Mouse (Mus musculus): ENCODE results near the gene Chrna10.

The Chrna10 gene

DNA sequence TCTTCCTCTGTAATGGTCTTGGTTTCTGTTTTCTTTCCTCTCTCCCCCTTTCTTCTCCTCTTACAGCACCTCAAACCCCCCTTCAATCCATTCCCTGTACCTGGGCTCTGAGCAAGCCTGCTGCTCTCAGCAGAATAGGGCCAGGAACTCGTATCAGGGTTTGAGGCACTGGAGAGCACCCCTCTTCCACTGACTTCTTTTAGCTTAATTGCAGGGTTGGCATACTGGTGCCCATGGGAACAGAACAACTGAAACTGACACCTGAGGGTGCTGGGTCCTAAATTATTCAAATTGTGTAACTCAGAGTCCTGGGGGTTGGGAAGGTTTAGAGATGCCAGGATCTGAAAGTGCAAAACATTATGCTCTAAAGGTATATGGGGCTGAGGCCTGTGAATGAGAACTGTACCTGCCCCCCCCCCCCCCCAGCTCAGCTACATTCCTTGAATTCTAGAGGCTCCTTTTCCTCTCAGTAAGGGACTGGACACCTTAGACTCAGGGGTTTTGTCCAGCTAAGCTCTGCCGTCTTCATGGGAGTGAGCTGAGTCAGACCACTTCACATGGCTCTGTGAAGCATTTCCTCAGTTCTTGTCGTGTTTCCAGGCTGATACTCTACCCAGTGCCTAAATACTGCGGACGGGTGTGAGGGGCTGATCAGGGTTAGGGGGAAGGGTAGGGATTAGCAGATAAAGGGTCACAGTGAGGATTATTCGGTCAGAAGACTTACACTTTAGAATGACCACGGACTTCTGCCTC, at the start of gene Chrna10:
TSS of gene Chrna10 (minus strand) at position 250 of the 753 bp plus-strand sequence.
- Histone ChIP-seq H3K4me3 (replicated peaks; ENCODE audit: low read length) (no peak within 1 kb of the TSS), H3K36me3 (ENCODE audit: insufficient read depth, low read length) (peaks cover 35% of the 10 kb centered on the region), H3K27me3 (ENCODE audit: insufficient read depth, low read length) (peaks cover 36% of the 10 kb centered on the region), H3K9me3 (ENCODE audit: low read length) (no peaks in the 10 kb centered on the region), H3K4me1 (replicated peaks; ENCODE audit: low read depth, low read length) (peaks cover 20% of the 10 kb centered on the region)
- no peak for TF ChIP-seq CTCF (conservative IDR thresholded peaks at IDR 0.05; ENCODE audit: low read length)
- no peak for TF ChIP-seq POU5F1 (IDR thresholded peaks at IDR 0.05; ENCODE audit: borderline replicate concordance, low read length)
- TF ChIP-seq NANOG (IDR thresholded peaks at IDR 0.05; ENCODE audit: borderline replicate concordance, low read length) = no peak

GRCm38 (mm10) chr7:102153691-102154090, 37.1 kb upstream of the Chrna10 start:
- TF ChIP-seq POU5F1 (IDR thresholded peaks at IDR 0.05; ENCODE audit: borderline replicate concordance, low read length) (no peak), CTCF (conservative IDR thresholded peaks at IDR 0.05; ENCODE audit: low read length) (no peak), NANOG (IDR thresholded peaks at IDR 0.05; ENCODE audit: borderline replicate concordance, low read length) (no peak)

GRCm38 (mm10) chr7:102137898-102138297, 21.3 kb upstream of the Chrna10 start:
- Histone ChIP-seq H3K36me3 (ENCODE audit: insufficient read depth, low read length) (peaks cover 94% of the 10 kb centered on the region), H3K9me3 (ENCODE audit: low read length) (no peaks in the 10 kb centered on the region), H3K27me3 (ENCODE audit: insufficient read depth, low read length) (no peaks in the 10 kb centered on the region), H3K4me3 (replicated peaks; ENCODE audit: low read length) (no peak overlapping the region), H3K4me1 (replicated peaks; ENCODE audit: low read depth, low read length) (peaks cover 8% of the 10 kb centered on the region)
- no peak for TF ChIP-seq NANOG (IDR thresholded peaks at IDR 0.05; ENCODE audit: borderline replicate concordance, low read length)
- TF ChIP-seq CTCF (conservative IDR thresholded peaks at IDR 0.05; ENCODE audit: low read length) = no peak
- TF ChIP-seq POU5F1 (IDR thresholded peaks at IDR 0.05; ENCODE audit: borderline replicate concordance, low read length) = no peak

More at GRCm38 (mm10) chr7:102153691-102154090, 37.1 kb upstream of the Chrna10 start:
- H3K27me3 ChIP-seq (ENCODE audit: insufficient read depth, low read length) = no peaks in the 10 kb centered on the region
- H3K36me3 ChIP-seq (ENCODE audit: insufficient read depth, low read length) = peaks cover 96% of the 10 kb centered on the region
- H3K4me3 ChIP-seq (replicated peaks; ENCODE audit: low read length) = no peak overlapping the region
- no peaks in the 10 kb centered on the region for H3K9me3 ChIP-seq (ENCODE audit: low read length)
- no peaks in the 10 kb centered on the region for H3K4me1 ChIP-seq (replicated peaks; ENCODE audit: low read depth, low read length)

- Histone ChIP-seq H3K4me1 (replicated peaks; ENCODE audit: low read depth, low read length) (peaks cover 13% of the 10 kb centered on the region), H3K9me3 (ENCODE audit: low read length) (no peaks in the 10 kb centered on the region), H3K4me3 (replicated peaks; ENCODE audit: low read length) (no peak overlapping the region), H3K36me3 (ENCODE audit: insufficient read depth, low read length) (peaks cover 95% of the 10 kb centered on the region), H3K27me3 (ENCODE audit: insufficient read depth, low read length) (no peaks in the 10 kb centered on the region)
- no peak for TF ChIP-seq POU5F1 (IDR thresholded peaks at IDR 0.05; ENCODE audit: borderline replicate concordance, low read length)
- no peak for TF ChIP-seq NANOG (IDR thresholded peaks at IDR 0.05; ENCODE audit: borderline replicate concordance, low read length)
- peak; percentile 91 for TF ChIP-seq CTCF (conservative IDR thresholded peaks at IDR 0.05; ENCODE audit: low read length)
Observed at GRCm38 (mm10) chr7:102137464-102137863, 20.8 kb upstream of the Chrna10 start.

DNA sequence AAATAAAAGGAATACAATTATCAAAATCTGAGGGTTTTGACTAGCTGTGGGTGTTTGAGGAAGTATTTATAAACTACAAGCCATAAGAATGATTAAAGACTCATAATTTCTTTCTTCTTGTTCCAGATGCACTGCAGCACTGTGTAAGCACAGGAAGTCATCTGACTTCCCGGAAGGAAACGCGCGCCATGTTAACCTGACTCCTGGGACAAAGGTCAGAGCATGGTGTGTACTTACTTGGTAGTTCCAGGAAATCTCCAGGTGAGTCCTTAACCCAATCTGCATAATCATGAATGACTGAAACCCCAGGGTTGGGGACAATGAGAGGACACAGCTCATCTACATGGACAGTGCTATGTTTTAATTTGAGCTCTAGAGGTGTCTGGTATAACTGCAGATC, 15.8 kb upstream of the Chrna10 start:
- H3K4me1 ChIP-seq (replicated peaks; ENCODE audit: low read depth, low read length) = peaks cover 16% of the 10 kb centered on the region
- H3K4me3 ChIP-seq (replicated peaks; ENCODE audit: low read length) = no peak overlapping the region
- H3K9me3 ChIP-seq (ENCODE audit: low read length) = no peaks in the 10 kb centered on the region
- TF ChIP-seq NANOG (IDR thresholded peaks at IDR 0.05; ENCODE audit: borderline replicate concordance, low read length) (0 out of 2 replicates have a peak, but pooled peaks have one; percentile 5), POU5F1 (IDR thresholded peaks at IDR 0.05; ENCODE audit: borderline replicate concordance, low read length) (no peak), CTCF (conservative IDR thresholded peaks at IDR 0.05; ENCODE audit: low read length) (no peak)
- H3K27me3 ChIP-seq (ENCODE audit: insufficient read depth, low read length) = no peaks in the 10 kb centered on the region
- H3K36me3 ChIP-seq (ENCODE audit: insufficient read depth, low read length) = peaks cover 92% of the 10 kb centered on the region

DNA sequence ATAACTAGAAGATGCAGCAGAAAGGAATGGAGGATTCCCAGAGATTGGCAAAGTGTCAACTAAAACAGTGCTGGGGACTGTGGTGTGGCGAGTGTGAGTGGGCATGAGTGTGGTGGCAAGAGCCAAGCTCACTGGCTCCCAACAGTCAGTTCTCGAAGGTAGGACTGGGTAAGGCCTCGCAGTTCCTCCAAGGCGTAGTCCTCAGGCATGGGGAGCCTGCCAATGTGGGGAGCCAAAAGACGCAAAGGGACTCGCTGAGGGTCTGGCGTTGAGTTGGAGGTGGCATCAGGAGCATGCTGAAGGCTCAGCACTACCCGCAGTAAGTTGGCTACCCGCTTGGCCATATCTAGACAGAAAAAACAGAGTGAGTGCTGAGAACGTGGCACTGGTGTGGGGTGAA, 3.7 kb upstream of the Chrna10 start:
- no peak overlapping the region for H3K4me3 ChIP-seq (replicated peaks; ENCODE audit: low read length)
- no peak for TF ChIP-seq NANOG (IDR thresholded peaks at IDR 0.05; ENCODE audit: borderline replicate concordance, low read length)
- no peak for TF ChIP-seq POU5F1 (IDR thresholded peaks at IDR 0.05; ENCODE audit: borderline replicate concordance, low read length)
- TF ChIP-seq CTCF (conservative IDR thresholded peaks at IDR 0.05; ENCODE audit: low read length) = no peak
- H3K36me3 ChIP-seq (ENCODE audit: insufficient read depth, low read length) = peaks cover 71% of the 10 kb centered on the region
- 0 out of 2 replicates have a peak, but pooled peaks cover 2% of the 10 kb centered on the region for H3K4me1 ChIP-seq (replicated peaks; ENCODE audit: low read depth, low read length)
- peaks cover 9% of the 10 kb centered on the region; the same call in 1 of the 2 replicates for H3K27me3 ChIP-seq (ENCODE audit: insufficient read depth, low read length)
- H3K9me3 ChIP-seq (ENCODE audit: low read length) = no peaks in the 10 kb centered on the region

DNA sequence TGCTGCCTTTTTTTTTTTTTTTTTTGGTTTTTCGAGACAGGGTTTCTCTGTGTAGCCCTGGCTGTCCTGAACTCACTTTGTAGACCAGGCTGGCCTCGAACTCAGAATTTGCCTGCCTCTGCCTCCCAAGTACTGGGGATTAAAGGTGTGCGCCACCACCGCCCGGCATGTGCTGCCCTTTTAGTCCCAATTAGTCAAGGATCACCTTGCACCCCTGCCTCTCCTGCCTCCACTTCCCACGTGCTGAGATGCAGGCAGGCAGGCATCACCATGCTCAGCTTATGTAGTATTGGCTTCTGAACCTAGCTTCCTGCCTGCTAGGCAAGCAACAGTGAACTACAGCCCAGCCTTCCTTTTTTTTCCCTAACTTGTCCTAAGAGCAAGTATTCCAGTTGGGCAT, 754 bp upstream of the Chrna10 start:
- Histone ChIP-seq H3K36me3 (ENCODE audit: insufficient read depth, low read length) (peaks cover 41% of the 10 kb centered on the region), H3K27me3 (ENCODE audit: insufficient read depth, low read length) (peaks cover 30% of the 10 kb centered on the region), H3K4me1 (replicated peaks; ENCODE audit: low read depth, low read length) (peaks cover 17% of the 10 kb centered on the region), H3K9me3 (ENCODE audit: low read length) (no peaks in the 10 kb centered on the region), H3K4me3 (replicated peaks; ENCODE audit: low read length) (no peak overlapping the region)
- TF ChIP-seq NANOG (IDR thresholded peaks at IDR 0.05; ENCODE audit: borderline replicate concordance, low read length) (no peak), CTCF (conservative IDR thresholded peaks at IDR 0.05; ENCODE audit: low read length) (no peak), POU5F1 (IDR thresholded peaks at IDR 0.05; ENCODE audit: borderline replicate concordance, low read length) (no peak)

DNA sequence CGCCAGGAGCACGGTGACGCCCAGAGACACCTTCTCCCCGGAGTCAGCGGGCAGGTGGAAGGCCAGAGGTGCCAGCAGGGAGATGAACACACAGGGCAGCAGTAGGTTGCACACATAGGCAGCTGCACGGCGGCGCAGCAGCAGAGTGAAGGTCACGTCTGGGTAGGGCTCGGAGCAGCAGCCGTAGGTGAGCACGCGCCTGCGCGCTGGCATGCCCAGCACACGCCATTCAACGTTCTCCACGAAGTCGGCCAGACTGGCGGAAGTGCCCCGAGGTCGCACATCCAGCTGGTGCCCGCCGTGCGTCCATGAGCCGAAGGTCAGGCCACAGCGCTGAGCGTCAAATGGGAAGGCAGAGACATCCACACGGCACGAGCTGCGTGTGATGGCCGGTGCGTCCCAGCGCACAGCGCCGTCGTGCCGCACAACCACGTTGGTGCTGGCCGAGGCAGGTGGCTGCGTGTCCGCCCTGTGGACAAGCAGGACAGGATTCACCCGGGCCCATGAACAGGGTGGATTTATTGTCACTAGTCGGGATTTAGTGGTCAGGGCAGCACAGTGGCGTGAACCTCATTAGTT, 3.4 kb downstream of the Chrna10 start:
- Histone ChIP-seq H3K36me3 (ENCODE audit: insufficient read depth, low read length) (peaks cover under 1% of the 10 kb centered on the region; the same call in 1 of the 2 replicates), H3K4me3 (replicated peaks; ENCODE audit: low read length) (peak overlapping the region; percentile 74), H3K9me3 (ENCODE audit: low read length) (no peaks in the 10 kb centered on the region), H3K27me3 (ENCODE audit: insufficient read depth, low read length) (peaks cover 65% of the 10 kb centered on the region), H3K4me1 (replicated peaks; ENCODE audit: low read depth, low read length) (peaks cover 20% of the 10 kb centered on the region)
- TF ChIP-seq CTCF (conservative IDR thresholded peaks at IDR 0.05; ENCODE audit: low read length) (no peak), NANOG (IDR thresholded peaks at IDR 0.05; ENCODE audit: borderline replicate concordance, low read length) (no peak), POU5F1 (IDR thresholded peaks at IDR 0.05; ENCODE audit: borderline replicate concordance, low read length) (no peak)
